Mouse (Mus musculus) testis, adult 2 months (tissue): ENCODE measurements at regions not wholly inside any gene's neighbourhood (a gene's known extent, or its start where the extent isn't known, plus 50 kb on each side); places are given as distances from the start of the nearest gene placed in this dataset.
A peak's percentile ranks its signal among the peaks of the same experiment; 100 is the strongest.

Experiments
- H3K27ac ChIP-seq: fragments of 200-500 bp; 2 replicates; pipeline ENCODE4 v1.5.1; 2012; ENCODE audit warnings: low read depth, low read length; ENCODE audit not compliant: control insufficient read depth, insufficient read depth
- H3K27me3 ChIP-seq: fragments of 200-500 bp; 2 replicates; pipeline ENCODE4 v1.6.1; 2012; ENCODE audit warnings: mild to moderate bottlenecking, low read length, moderate library complexity; ENCODE audit not compliant: control insufficient read depth, insufficient read depth
- H3K36me3 ChIP-seq: fragments of 200-500 bp; 2 replicates; pipeline ENCODE4 v1.6.1; 2012; ENCODE audit warnings: mild to moderate bottlenecking, low read length; ENCODE audit not compliant: control insufficient read depth, insufficient read depth
- H3K4me1 ChIP-seq: fragments of 200-500 bp; 2 replicates; pipeline ENCODE4 v1.6.1; 2012; ENCODE audit warnings: low read length; ENCODE audit not compliant: control insufficient read depth, insufficient read depth
- H3K4me3 ChIP-seq: fragments of 200-500 bp; 2 replicates; pipeline ENCODE4 v1.5.1; 2012; ENCODE audit warnings: low read depth, mild to moderate bottlenecking, low read length, moderate library complexity, mixed read lengths; ENCODE audit not compliant: control insufficient read depth
- CTCF ChIP-seq: fragments of 200-500 bp; IDR thresholded peaks from 2 replicates; pipeline ENCODE4 v1.5.1; 2012; ENCODE audit warnings: low read depth, mild to moderate bottlenecking, inconsistent platforms, low read length, moderate library complexity; ENCODE audit not compliant: control insufficient read depth, insufficient read depth, insufficient replicate concordance
- POLR2A ChIP-seq: fragments of 200-500 bp; IDR thresholded peaks from 2 replicates; pipeline ENCODE4 v1.6.1; 2012; ENCODE audit warnings: low read depth, mild to moderate bottlenecking, inconsistent platforms, low read length, moderate library complexity; ENCODE audit not compliant: control insufficient read depth

DNA sequence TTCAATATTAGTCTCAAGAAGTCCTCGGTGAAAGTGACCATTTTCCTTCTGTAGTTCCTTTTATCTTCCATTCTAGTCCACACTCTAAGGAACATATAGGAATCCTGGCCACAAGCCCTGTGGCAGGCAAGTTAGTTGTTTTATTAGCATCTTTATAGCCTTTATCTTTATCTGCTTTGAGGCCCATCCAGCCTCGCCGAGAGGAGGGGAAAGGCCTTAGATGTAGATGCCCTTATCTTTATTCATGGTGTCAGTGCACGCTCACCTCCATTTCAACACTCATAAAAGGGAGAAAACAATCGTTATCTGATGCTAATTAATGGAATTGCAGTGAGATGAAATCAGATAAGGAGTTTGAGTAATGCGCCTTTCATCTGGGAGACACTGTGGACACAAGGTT lies 65.1 kb downstream of the Zfand5 start:
- Histone ChIP-seq H3K36me3 (no peaks in the 10 kb centered on the region), H3K27ac (no peak overlapping the region), H3K4me1 (peaks cover 7% of the 10 kb centered on the region), H3K4me3 (no peak overlapping the region), H3K27me3 (no peaks in the 10 kb centered on the region)
- no peak for TF ChIP-seq CTCF
- no peak for TF ChIP-seq POLR2A

DNA sequence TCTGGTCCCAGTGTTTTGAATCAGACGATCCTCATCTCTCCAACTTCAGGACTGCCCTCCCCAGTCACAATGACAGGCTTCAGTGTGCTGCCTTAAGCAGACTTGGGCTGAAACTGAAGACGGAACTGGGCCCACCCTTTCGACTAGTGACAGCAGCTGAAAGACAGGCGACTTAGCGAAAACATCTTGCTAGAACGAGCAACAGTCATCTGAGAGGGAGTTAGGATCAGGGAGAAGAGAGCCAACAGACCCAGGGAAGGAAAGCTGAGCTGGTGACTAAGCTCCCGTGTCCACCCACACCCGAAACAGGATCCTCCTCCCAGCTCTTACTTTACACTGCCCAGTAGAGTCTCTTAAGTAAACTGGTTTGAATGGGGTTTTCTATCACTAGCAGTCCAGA lies 68.5 kb downstream of the Zfand5 start:
- H3K4me3 ChIP-seq = no peak overlapping the region
- H3K4me1 ChIP-seq = peaks cover 7% of the 10 kb centered on the region
- H3K27me3 ChIP-seq = no peaks in the 10 kb centered on the region
- H3K27ac ChIP-seq = peak overlapping the region; percentile 15
- TF ChIP-seq POLR2A = no peak
- no peak for TF ChIP-seq CTCF
- H3K36me3 ChIP-seq = no peaks in the 10 kb centered on the region
